In genomic region chr11:12394701-12395100, GRCm38 (mm10) we compare ENCODE assay signal across 25 mouse cellular contexts.
DNase-seq lines count a peak whose midpoint lies in the region; ATAC-seq and TF ChIP-seq lines count a peak whose summit lies in the region.
"Had no signal": no experiment of that assay in that cellular context is flagged by ENCODE, and none has a peak within 500 bp of the region (broad histone marks: within the 10 kb centered on the region; RNA-seq: fewer than 3 reads in every experiment).

No protein-coding gene starts in this region.

- H3K36me3 ChIP-seq in heart, embryonic 13.5 days, result no peaks in the 10 kb centered on the region
- no peaks in the 10 kb centered on the region for H3K36me3 ChIP-seq in heart, adult 2 months (ENCODE audit: control insufficient read depth, insufficient read depth, low read length)
- no peaks in the 10 kb centered on the region for H3K36me3 ChIP-seq in hindbrain, embryonic 10.5 days
- H3K36me3 ChIP-seq in hindbrain, embryonic 11.5 days (ENCODE audit: control insufficient read depth, insufficient read depth, low read length), result no peaks in the 10 kb centered on the region
- H3K36me3 ChIP-seq: hindbrain, embryonic 12.5 days; intestine, embryonic 15.5 days; limb, embryonic 13.5 days; lung, embryonic 15.5 days; midbrain, embryonic 10.5 days; neural tube, embryonic 13.5 days had no signal

- no peaks in the 10 kb centered on the region for H3K27me3 ChIP-seq in heart, embryonic 13.5 days (replicated peaks)
- no peaks in the 10 kb centered on the region for H3K27me3 ChIP-seq in heart, adult 2 months (ENCODE audit: control insufficient read depth, insufficient read depth, low read length)
- no peaks in the 10 kb centered on the region for H3K27me3 ChIP-seq in hindbrain, embryonic 10.5 days (ENCODE audit: insufficient read depth, poor library complexity, severe bottlenecking)
- H3K27me3 ChIP-seq in hindbrain, embryonic 11.5 days (ENCODE audit: control insufficient read depth, insufficient read depth, low read length), result no peaks in the 10 kb centered on the region
- H3K27me3 ChIP-seq: CH12.LX; forebrain, embryonic 13.5 days; hindbrain, embryonic 12.5 days; intestine, embryonic 15.5 days; lung, embryonic 15.5 days; neural tube, embryonic 13.5 days had no signal

- H3K79me2 ChIP-seq in heart, adult 2 months (replicated peaks; ENCODE audit: control insufficient read depth, insufficient read depth, low read length), result no peaks in the 10 kb centered on the region

- no peak for TF ChIP-seq CTCF in gastrocnemius, adult 2 months (IDR thresholded peaks at IDR 0.05)
- TF ChIP-seq CTCF in heart, adult 2 months (IDR thresholded peaks at IDR 0.05), result no peak
- no peak for TF ChIP-seq CTCF in cortical plate, adult 2 months (IDR thresholded peaks at IDR 0.05; ENCODE audit: extremely low read depth, insufficient read depth, low read length)

- WGBS in heart, embryonic 13.5 days, result 42% methylated on average over 1 of the region's 1 CpGs
- 50% methylated on average over 1 of the region's 1 CpGs for WGBS in heart, adult 2 months
- 72% methylated on average over 1 of the region's 1 CpGs for WGBS in hindbrain, embryonic 10.5 days
- WGBS in hindbrain, embryonic 11.5 days, result 81% methylated on average over 1 of the region's 1 CpGs

- DNase-seq in gastrocnemius, adult 2 months, result no peak
- no peak for DNase-seq in gastrocnemius, postnatal 14 days
- DNase-seq in heart, adult 2 months, result no peak
- no peak for DNase-seq in hindbrain, embryonic 10.5 days (ENCODE audit: low spot score)
- DNase-seq in hindbrain, embryonic 11.5 days (ENCODE audit: low spot score), result no peak
- no peak for DNase-seq in spleen, postnatal 14 days (ENCODE audit: low spot score in 2 of 2)
- DNase-seq: adrenal gland, adult 2 months; cerebellum, adult 2 months; cerebellum, postnatal 25 days; kidney, adult 9 months; kidney, postnatal 10 days; thymus, postnatal 14 days had no signal

- no peak for TF ChIP-seq POLR2A in heart, adult 2 months (IDR thresholded peaks at IDR 0.05; ENCODE audit: insufficient read depth, low read depth, low read length)
- no peak for TF ChIP-seq POLR2A in cortical plate, adult 2 months (IDR thresholded peaks at IDR 0.05; ENCODE audit: extremely low read depth, insufficient read depth, low read length)

- no peak overlapping the region for H3K4me3 ChIP-seq in gastrocnemius, adult 2 months
- no peak overlapping the region for H3K4me3 ChIP-seq in heart, embryonic 13.5 days
- H3K4me3 ChIP-seq in heart, adult 2 months, result no peak overlapping the region
- no peak overlapping the region for H3K4me3 ChIP-seq in hindbrain, embryonic 10.5 days
- no peak overlapping the region for H3K4me3 ChIP-seq in hindbrain, embryonic 11.5 days (ENCODE audit: low read depth, low read length)
- H3K4me3 ChIP-seq in cortical plate, adult 2 months (ENCODE audit: insufficient read depth, low read length), result no peak overlapping the region
- H3K4me3 ChIP-seq: forebrain, embryonic 13.5 days; hindbrain, embryonic 12.5 days; intestine, embryonic 15.5 days; limb, embryonic 13.5 days; lung, embryonic 15.5 days; midbrain, embryonic 10.5 days; neural tube, embryonic 13.5 days had no signal

- ATAC-seq in heart, embryonic 13.5 days (ENCODE audit: extremely low read depth, insufficient number of reproducible peaks, low FRiP score, low TSS enrichment), result no peak
- ATAC-seq in hindbrain, embryonic 11.5 days (ENCODE audit: low FRiP score), result no peak
- ATAC-seq: activated CD4-positive, CD25-positive, alpha-beta regulatory T cell, adult 4 months; forebrain, embryonic 13.5 days; hindbrain, postnatal 0 days had no signal

- intact Hi-C loops in gastrocnemius, adult 2 months (cut with DNase I), result loop anchor here (5.0 to 10.0 kb wide), 2 partner anchors 38 to 80 kb away; no protein-coding TSS in a partner anchor
- intact Hi-C loops in gastrocnemius, postnatal 14 days (cut with DNase I; ENCODE audit: low total_unique reads), result no loop called here
- intact Hi-C loops in heart, adult 2 months (cut with DNase I), result loop anchor here (5.0 kb wide), 1 partner anchor 38 kb away; no protein-coding TSS in a partner anchor

- peak overlapping the region; percentile 85 for H3K27ac ChIP-seq in gastrocnemius, adult 2 months
- H3K27ac ChIP-seq in heart, embryonic 13.5 days (replicated peaks), result peak overlapping the region; percentile 79
- H3K27ac ChIP-seq in heart, adult 2 months, result no peak overlapping the region; the same call in 1 of the 2 replicates
- H3K27ac ChIP-seq in hindbrain, embryonic 10.5 days, result 0 out of 2 replicates have a peak overlapping the region, but pooled peaks have one; percentile 6
- H3K27ac ChIP-seq in hindbrain, embryonic 11.5 days (ENCODE audit: low read depth, low read length), result no peak overlapping the region
- peak overlapping the region; percentile 73; the same call in 1 of the 2 replicates for H3K27ac ChIP-seq in cortical plate, adult 2 months (ENCODE audit: insufficient read depth, low read length)
- H3K27ac ChIP-seq: forebrain, embryonic 13.5 days; hindbrain, embryonic 12.5 days; hindbrain, postnatal 0 days; limb, embryonic 13.5 days; lung, embryonic 15.5 days; midbrain, embryonic 10.5 days; neural tube, embryonic 13.5 days had no signal

- peaks cover 46% of the 10 kb centered on the region for H3K4me1 ChIP-seq in heart, embryonic 13.5 days
- peaks cover 3% of the 10 kb centered on the region; the same call in 1 of the 2 replicates for H3K4me1 ChIP-seq in heart, adult 2 months (ENCODE audit: control insufficient read depth, insufficient read depth, low read length)
- peaks cover 17% of the 10 kb centered on the region for H3K4me1 ChIP-seq in hindbrain, embryonic 10.5 days (replicated peaks)
- no peaks in the 10 kb centered on the region for H3K4me1 ChIP-seq in hindbrain, embryonic 11.5 days (replicated peaks; ENCODE audit: control insufficient read depth, insufficient read depth, low read length)
- peaks cover 9% of the 10 kb centered on the region for H3K4me1 ChIP-seq in cortical plate, adult 2 months (ENCODE audit: control insufficient read depth, insufficient read depth, low read length)
- H3K4me1 ChIP-seq: forebrain, embryonic 13.5 days; hindbrain, embryonic 12.5 days; lung, embryonic 15.5 days; neural tube, embryonic 13.5 days had no signal

- H3K4me2 ChIP-seq in heart, embryonic 13.5 days, result no peak overlapping the region
- H3K4me2 ChIP-seq in hindbrain, embryonic 11.5 days (replicated peaks; ENCODE audit: low read depth, low read length), result no peak overlapping the region
- H3K4me2 ChIP-seq: forebrain, embryonic 13.5 days; hindbrain, embryonic 12.5 days; intestine, embryonic 15.5 days; limb, embryonic 13.5 days; liver, embryonic 11.5 days; lung, embryonic 15.5 days; neural tube, embryonic 13.5 days had no signal

- TF ChIP-seq EP300 in heart, adult 2 months (IDR thresholded peaks at IDR 0.05; ENCODE audit: insufficient read depth, low read depth, low read length), result no peak

- H3K9ac ChIP-seq in heart, embryonic 13.5 days, result 0 out of 2 replicates have a peak overlapping the region, but pooled peaks have one; percentile 7
- no peak overlapping the region for H3K9ac ChIP-seq in heart, adult 2 months (ENCODE audit: low read depth, low read length)
- H3K9ac ChIP-seq in hindbrain, embryonic 11.5 days (ENCODE audit: low read depth, low read length), result no peak overlapping the region
- H3K9ac ChIP-seq: forebrain, embryonic 13.5 days; hindbrain, embryonic 12.5 days; intestine, embryonic 15.5 days; limb, embryonic 13.5 days; lung, embryonic 15.5 days; neural tube, embryonic 13.5 days had no signal

- H3K9me3 ChIP-seq in heart, embryonic 13.5 days, result no peaks in the 10 kb centered on the region
- no peaks in the 10 kb centered on the region for H3K9me3 ChIP-seq in hindbrain, embryonic 10.5 days
- no peaks in the 10 kb centered on the region for H3K9me3 ChIP-seq in hindbrain, embryonic 11.5 days (ENCODE audit: control insufficient read depth, low read length)
- H3K9me3 ChIP-seq: forebrain, embryonic 13.5 days; hindbrain, embryonic 12.5 days; intestine, embryonic 15.5 days; limb, embryonic 13.5 days; lung, embryonic 15.5 days; midbrain, embryonic 10.5 days; neural tube, embryonic 13.5 days had no signal

Comparison
In these comparisons a context has a peak if more than half of its experiments do, and no peak if none do; other contexts are left out.
1. H3K27ac ChIP-seq: peak in gastrocnemius, adult 2 months (single experiment), heart, embryonic 13.5 days (single experiment), hindbrain, embryonic 10.5 days (single experiment) and cortical plate, adult 2 months (single experiment); none in heart, adult 2 months (single experiment) and hindbrain, embryonic 11.5 days (single experiment).